Mouse (Mus musculus): Measurements from ENCODE around the gene Slc17a8.

DNA sequence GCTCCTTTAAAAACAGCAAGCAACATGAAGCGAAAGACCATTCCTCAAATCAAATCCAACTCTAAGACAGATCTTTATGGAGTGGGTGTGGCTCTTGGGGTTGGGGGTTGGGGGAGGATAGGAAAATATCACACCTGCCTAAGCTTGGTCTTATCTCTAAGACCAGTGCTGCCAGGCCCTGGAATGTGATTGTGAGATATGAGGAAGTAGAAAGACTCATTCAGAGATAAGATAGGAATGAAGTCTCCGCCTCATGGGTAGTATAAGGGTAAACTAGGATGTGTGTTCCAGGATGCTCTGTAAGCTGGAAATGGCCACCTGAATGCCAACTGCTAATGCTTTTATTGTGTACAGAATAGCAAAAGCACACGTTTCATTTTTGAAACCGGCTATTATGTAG lies 26.7 kb downstream of the Slc17a8 start:
- TF ChIP-seq CTCF (IDR thresholded peaks at IDR 0.05; ENCODE audit: extremely low read depth, insufficient read depth, insufficient read length, insufficient replicate concordance) (no peak), POLR2A (IDR thresholded peaks at IDR 0.05; ENCODE audit: low read depth, low read length) (no peak)

All from spleen, adult 2 months (tissue).